Mouse (Mus musculus) heart, embryonic 16.5 days (tissue): ENCODE data around the gene Atp6v0a2. TPM values are rescaled to one million over a fixed set of nuclear protein-coding genes. Genes with fewer than 3 reads are reported as not detected.
A peak's percentile ranks its signal among the peaks of the same experiment; 100 is the strongest.

ENCODE experiments used
- ATAC-seq: fragments of 200-750 bp; cut with Nextera tagmentation; replicated peaks from 2 replicates; pipeline ENCODE4 v1.8.0; 2017; ENCODE audit warnings: moderate number of reproducible peaks; ENCODE audit not compliant: insufficient read depth, low FRiP score; ENCODE audit errors: extremely low read depth
- H3K27ac ChIP-seq: fragments of 300-500 bp; sonication (generic); 2 replicates; pipeline ENCODE4 v1.5.1; 2014; ENCODE audit warnings: mild to moderate bottlenecking, low read length, control low read depth, moderate library complexity
- H3K27me3 ChIP-seq: fragments of 300-500 bp; sonication (generic); 2 replicates; pipeline ENCODE4 v1.6.1; 2014; ENCODE audit warnings: low read length, mixed read lengths; ENCODE audit not compliant: control insufficient read depth, insufficient read depth
- H3K36me3 ChIP-seq: fragments of 300-500 bp; sonication (generic); 2 replicates; pipeline ENCODE4 v1.6.1; 2014; ENCODE audit not compliant: control insufficient read depth, insufficient read depth
- H3K4me1 ChIP-seq: fragments of 300-500 bp; sonication (generic); 2 replicates; pipeline ENCODE4 v1.6.1; 2014; ENCODE audit warnings: low read length, mixed read lengths; ENCODE audit not compliant: control insufficient read depth, insufficient read depth
- H3K4me2 ChIP-seq: fragments of 300-500 bp; sonication (generic); 2 replicates; pipeline ENCODE4 v1.6.1; 2014; ENCODE audit warnings: low read depth, mild to moderate bottlenecking, control low read depth, low read length
- H3K4me3 ChIP-seq: fragments of 300-500 bp; sonication (generic); 2 replicates; pipeline ENCODE4 v1.5.1; 2014; ENCODE audit warnings: mild to moderate bottlenecking, control low read depth, low read length
- H3K9ac ChIP-seq: fragments of 300-500 bp; sonication (generic); 2 replicates; pipeline ENCODE4 v1.6.1; 2014; ENCODE audit warnings: low read length, control low read depth
- H3K9me3 ChIP-seq: fragments of 300-500 bp; sonication (generic); replicated peaks from 2 replicates; pipeline ENCODE4 v1.6.1; 2016; ENCODE audit warnings: low read length; ENCODE audit not compliant: control insufficient read depth
- WGBS: fragments of 180-500 bp; shearing (Covaris S2); extraction: QIAGEN DNeasy Blood & Tissue Kit; methylation state at CpG from one replicate; pipeline ENCODE4 v1.1.7; 2014; 5-methylcytosine and 5-hydroxymethylcytosine counted together
- polyA plus RNA-seq: library from polyadenylated mRNA; unstranded; fragments of >200 nt; fragmentation: Nextera tagmentation; extraction: Ambion mirVana; gene quantifications from 2 replicates; pipeline ENCODE4 v1.2.1, GENCODE M21; 2015

Atp6v0a2 gene
- polyA plus RNA-seq, 1 experiment from 2014 or later = 32.3 TPM

GRCm38 (mm10) chr5:124717969-124718368 lies 89.6 kb downstream of the Atp6v0a2 start:
- H3K27me3 ChIP-seq = no peaks in the 10 kb centered on the region
- H3K4me2 ChIP-seq = no peak overlapping the region
- WGBS = 93% methylated on average over 11 of the region's 11 CpGs
- no peaks in the 10 kb centered on the region for H3K9me3 ChIP-seq
- peaks cover 71% of the 10 kb centered on the region for H3K36me3 ChIP-seq
- no peak for ATAC-seq
- H3K27ac ChIP-seq = no peak overlapping the region
- H3K4me3 ChIP-seq = no peak overlapping the region
- no peaks in the 10 kb centered on the region for H3K4me1 ChIP-seq
- H3K9ac ChIP-seq = no peak overlapping the region

GRCm38 (mm10) chr5:124718396-124718795 lies 90.0 kb downstream of the Atp6v0a2 start:
- Histone ChIP-seq H3K4me3 (no peak overlapping the region), H3K36me3 (peaks cover 69% of the 10 kb centered on the region), H3K27me3 (no peaks in the 10 kb centered on the region), H3K9ac (no peak overlapping the region), H3K9me3 (no peaks in the 10 kb centered on the region), H3K4me1 (no peaks in the 10 kb centered on the region), H3K27ac (no peak overlapping the region), H3K4me2 (no peak overlapping the region)
- ATAC-seq = no peak
- 89% methylated on average over 7 of the region's 7 CpGs for WGBS

- ATAC-seq = no peak
- 90% methylated on average over 6 of the region's 6 CpGs for WGBS
- Histone ChIP-seq H3K4me2 (no peak overlapping the region), H3K4me1 (no peaks in the 10 kb centered on the region), H3K4me3 (no peak overlapping the region), H3K9ac (no peak overlapping the region), H3K9me3 (no peaks in the 10 kb centered on the region), H3K27ac (no peak overlapping the region), H3K27me3 (no peaks in the 10 kb centered on the region), H3K36me3 (peaks cover 45% of the 10 kb centered on the region)
Observed at GRCm38 (mm10) chr5:124723125-124723524, 94.7 kb downstream of the Atp6v0a2 start.

GRCm38 (mm10) chr5:124724997-124725396 lies 96.6 kb downstream of the Atp6v0a2 start, which contains the start of gene Dnah10:
TSS of gene Dnah10 (plus strand) at chr5:124725085.
- no peak within 1 kb of the TSS for H3K27ac ChIP-seq

GRCm38 (mm10) chr5:124729662-124730206 lies 101.4 kb downstream of the Atp6v0a2 start:
- peak overlapping the region; percentile 39 for H3K4me3 ChIP-seq
- H3K9me3 ChIP-seq = no peaks in the 10 kb centered on the region
- 0 out of 2 replicates have a peak, but pooled peaks cover 2% of the 10 kb centered on the region for H3K27me3 ChIP-seq
- no peaks in the 10 kb centered on the region for H3K36me3 ChIP-seq
- H3K4me1 ChIP-seq = no peaks in the 10 kb centered on the region
- WGBS = 11% methylated on average over 21 of the region's 21 CpGs
- H3K4me2 ChIP-seq = peak overlapping the region; percentile 64
- ATAC-seq = no peak
- H3K27ac ChIP-seq = no peak overlapping the region
- H3K9ac ChIP-seq = no peak overlapping the region

More at GRCm38 (mm10) chr5:124724997-124725396, 96.6 kb downstream of the Atp6v0a2 start, which contains the start of gene Dnah10:
- Histone ChIP-seq H3K9me3 (no peaks in the 10 kb centered on the region), H3K9ac (no peak within 1 kb of the TSS), H3K36me3 (peaks cover 26% of the 10 kb centered on the region), H3K4me1 (no peaks in the 10 kb centered on the region), H3K4me2 (no peak within 1 kb of the TSS), H3K27me3 (0 out of 2 replicates have a peak, but pooled peaks cover 2% of the 10 kb centered on the region), H3K4me3 (no peak within 1 kb of the TSS)
- 0 out of 2 replicates have a peak, but pooled peaks have one; percentile 18 for ATAC-seq
- 11% methylated on average over 29 of the region's 29 CpGs for WGBS

- Histone ChIP-seq H3K9ac (no peak overlapping the region), H3K9me3 (no peaks in the 10 kb centered on the region), H3K27me3 (0 out of 2 replicates have a peak, but pooled peaks cover under 1% of the 10 kb centered on the region), H3K27ac (no peak overlapping the region), H3K4me3 (no peak overlapping the region), H3K36me3 (no peaks in the 10 kb centered on the region), H3K4me2 (no peak overlapping the region), H3K4me1 (no peaks in the 10 kb centered on the region)
- WGBS = 84% methylated on average over 12 of the region's 12 CpGs
- no peak for ATAC-seq
Observed at GRCm38 (mm10) chr5:124733961-124734360, 105.6 kb downstream of the Atp6v0a2 start.

GRCm38 (mm10) chr5:124741898-124742599 lies 113.7 kb downstream of the Atp6v0a2 start:
- no peak overlapping the region for H3K9ac ChIP-seq
- no peaks in the 10 kb centered on the region for H3K36me3 ChIP-seq
- no peak overlapping the region for H3K27ac ChIP-seq
- ATAC-seq = no peak
- peaks cover 6% of the 10 kb centered on the region; the same call in 1 of the 2 replicates for H3K9me3 ChIP-seq
- H3K4me3 ChIP-seq = no peak overlapping the region
- H3K27me3 ChIP-seq = no peaks in the 10 kb centered on the region
- H3K4me2 ChIP-seq = no peak overlapping the region
- WGBS = 96% methylated on average over 21 of the region's 21 CpGs
- no peaks in the 10 kb centered on the region for H3K4me1 ChIP-seq

- no peaks in the 10 kb centered on the region for H3K36me3 ChIP-seq
- peaks cover 6% of the 10 kb centered on the region; the same call in 1 of the 2 replicates for H3K9me3 ChIP-seq
- H3K4me2 ChIP-seq = no peak overlapping the region
- H3K4me1 ChIP-seq = no peaks in the 10 kb centered on the region
- WGBS = 77% methylated on average over 3 of the region's 3 CpGs
- H3K9ac ChIP-seq = no peak overlapping the region
- no peaks in the 10 kb centered on the region for H3K27me3 ChIP-seq
- no peak overlapping the region for H3K4me3 ChIP-seq
- H3K27ac ChIP-seq = no peak overlapping the region
- no peak for ATAC-seq
Observed at GRCm38 (mm10) chr5:124743841-124744240, 115.5 kb downstream of the Atp6v0a2 start.

GRCm38 (mm10) chr5:124746220-124746619 lies 117.8 kb downstream of the Atp6v0a2 start:
- H3K27ac ChIP-seq = no peak overlapping the region
- H3K36me3 ChIP-seq = no peaks in the 10 kb centered on the region
- no peaks in the 10 kb centered on the region for H3K27me3 ChIP-seq
- WGBS = 90% methylated on average over 15 of the region's 15 CpGs
- ATAC-seq = no peak
- H3K4me1 ChIP-seq = no peaks in the 10 kb centered on the region
- H3K9ac ChIP-seq = no peak overlapping the region
- peaks cover 6% of the 10 kb centered on the region; the same call in 1 of the 2 replicates for H3K9me3 ChIP-seq
- H3K4me2 ChIP-seq = no peak overlapping the region
- H3K4me3 ChIP-seq = no peak overlapping the region
